ENCODE assay signal across 9 mouse cellular contexts in genomic region chr8:127139154-127139553, GRCm38 (mm10).
A peak's percentile ranks its signal among the peaks of the same experiment; 100 is the strongest.
DNase-seq lines count a peak whose midpoint lies in the region; ATAC-seq and TF ChIP-seq lines count a peak whose summit lies in the region.
"Had no signal": no experiment of that assay in that cellular context is flagged by ENCODE, and none has a peak within 500 bp of the region (broad histone marks: within the 10 kb centered on the region; RNA-seq: fewer than 3 reads in every experiment).

No protein-coding gene starts in this region.

- no peak overlapping the region for H3K4me2 ChIP-seq in heart, embryonic 16.5 days (ENCODE audit: low read depth, low read length)
- H3K4me2 ChIP-seq in liver, postnatal 0 days (ENCODE audit: low read depth, low read length): no peak overlapping the region
- H3K4me2 ChIP-seq: embryonic facial prominence, embryonic 13.5 days had no signal

- TF ChIP-seq CTCF in C2C12 (IDR thresholded peaks at IDR 0.05; ENCODE audit: control insufficient read depth, insufficient read depth, insufficient read length): peak; percentile 26
- TF ChIP-seq CTCF in liver, postnatal 0 days (IDR thresholded peaks at IDR 0.05; ENCODE audit: low read depth): peak; percentile 83

- no peak overlapping the region for H3ac ChIP-seq in C2C12 (ENCODE audit: control insufficient read depth, insufficient read length, low read depth)

- H3K4me3 ChIP-seq in C2C12 (ENCODE audit: insufficient read depth, poor library complexity, severe bottlenecking): no peak overlapping the region
- H3K4me3 ChIP-seq in heart, embryonic 16.5 days (ENCODE audit: low read length): no peak overlapping the region
- H3K4me3 ChIP-seq in liver, postnatal 0 days (ENCODE audit: low read depth, low read length): no peak overlapping the region
- H3K4me3 ChIP-seq: embryonic facial prominence, embryonic 13.5 days had no signal

- no peak overlapping the region for H3K9ac ChIP-seq in heart, embryonic 16.5 days (ENCODE audit: low read length)
- no peak overlapping the region for H3K9ac ChIP-seq in liver, postnatal 0 days (replicated peaks)
- H3K9ac ChIP-seq: embryonic facial prominence, embryonic 13.5 days had no signal

- H3K4me1 ChIP-seq in heart, embryonic 16.5 days (ENCODE audit: control insufficient read depth, insufficient read depth, low read length): peaks cover 39% of the 10 kb centered on the region
- peaks cover 12% of the 10 kb centered on the region for H3K4me1 ChIP-seq in liver, postnatal 0 days (ENCODE audit: insufficient read depth)

- WGBS in heart, embryonic 16.5 days: 13% methylated on average over 1 of the region's 1 CpGs
- WGBS in liver, postnatal 0 days (ENCODE audit: insufficient replicate concordance): 14% methylated on average over 1 of the region's 1 CpGs

- no peak overlapping the region for H3K27ac ChIP-seq in heart, embryonic 16.5 days (ENCODE audit: low read length)
- no peak overlapping the region for H3K27ac ChIP-seq in liver, postnatal 0 days (ENCODE audit: low read depth)
- H3K27ac ChIP-seq: embryonic facial prominence, embryonic 13.5 days had no signal

- H3K36me3 ChIP-seq in C2C12 (ENCODE audit: control insufficient read depth, insufficient read depth): no peaks in the 10 kb centered on the region
- no peaks in the 10 kb centered on the region for H3K36me3 ChIP-seq in heart, embryonic 16.5 days (ENCODE audit: control insufficient read depth, insufficient read depth)
- no peaks in the 10 kb centered on the region for H3K36me3 ChIP-seq in liver, postnatal 0 days (replicated peaks; ENCODE audit: insufficient read depth, low read length)
- H3K36me3 ChIP-seq: embryonic facial prominence, embryonic 13.5 days had no signal

- H3K9me3 ChIP-seq in heart, embryonic 16.5 days (replicated peaks; ENCODE audit: control insufficient read depth, low read length): no peaks in the 10 kb centered on the region
- no peaks in the 10 kb centered on the region for H3K9me3 ChIP-seq in liver, postnatal 0 days (ENCODE audit: low read length)
- H3K9me3 ChIP-seq: embryonic facial prominence, embryonic 13.5 days had no signal

- peak; percentile 78 for DNase-seq in adrenal gland, postnatal 25 days
- DNase-seq in fibroblast of lung, adult 2 months (ENCODE audit: low read depth): peak; percentile 58
- peak; percentile 91 to 93 for DNase-seq in kidney, postnatal 4 days
- peak; percentile 70 for DNase-seq in liver, postnatal 0 days
- DNase-seq in ovary, postnatal 14 days (ENCODE audit: low spot score): peak; percentile 75
- peak; percentile 77 to 81 for DNase-seq in urinary bladder, postnatal 36 days (ENCODE audit: low spot score in 2 of 2)

- ATAC-seq in heart, embryonic 16.5 days (replicated peaks; ENCODE audit: extremely low read depth, insufficient read depth, low FRiP score): peak; percentile 78; the same call in 1 of the 2 replicates
- peak; percentile 57; the same call in 1 of the 2 replicates for ATAC-seq in liver, postnatal 0 days

- H3K27me3 ChIP-seq in C2C12 (ENCODE audit: control insufficient read depth, insufficient read depth, insufficient read length): no peaks in the 10 kb centered on the region
- no peaks in the 10 kb centered on the region for H3K27me3 ChIP-seq in heart, embryonic 16.5 days (ENCODE audit: control insufficient read depth, insufficient read depth, low read length)
- no peaks in the 10 kb centered on the region for H3K27me3 ChIP-seq in liver, postnatal 0 days (ENCODE audit: insufficient read depth, low read length)
- H3K27me3 ChIP-seq: embryonic facial prominence, embryonic 13.5 days had no signal

- peaks cover 23% of the 10 kb centered on the region for H3K79me3 ChIP-seq in C2C12 (ENCODE audit: low read depth)

- peaks cover 87% of the 10 kb centered on the region for H3K79me2 ChIP-seq in C2C12 (ENCODE audit: control insufficient read depth, insufficient read depth)

- TF ChIP-seq EP300 in liver, postnatal 0 days (IDR thresholded peaks at IDR 0.05; ENCODE audit: low read depth): no peak

TF ChIP-seq in C2C12, 6 proteins besides CTCF, POLR2A, EP300 and RAD21:
- TF ChIP-seq MYOD1 (IDR thresholded peaks at IDR 0.05; ENCODE audit: control insufficient read depth, insufficient read length, low read depth) (no peak), CEBPB (IDR thresholded peaks at IDR 0.05; ENCODE audit: low read depth) (no peak), FOSL1 (IDR thresholded peaks at IDR 0.05; ENCODE audit: insufficient read depth, low read length, poor library complexity, severe bottlenecking) (no peak), MAX (IDR thresholded peaks at IDR 0.05) (no peak), USF1 (IDR thresholded peaks at IDR 0.05; ENCODE audit: low read depth) (no peak), MYOG (IDR thresholded peaks at IDR 0.05; ENCODE audit: control insufficient read depth, extremely low read depth, insufficient read length) (no peak)
